Mouse (Mus musculus) midbrain, embryonic 14.5 days (tissue): ENCODE data around the gene Shisa9. TPM values are rescaled to one million over a fixed set of nuclear protein-coding genes. Genes with fewer than 3 reads are reported as not detected.
A peak's percentile ranks its signal among the peaks of the same experiment; 100 is the strongest.

Experiments used
- ATAC-seq: fragments of 200-750 bp; cut with Nextera tagmentation; 2 replicates; pipeline ENCODE4 v1.8.0; 2017; ENCODE audit warnings: moderate number of reproducible peaks, moderate library complexity; ENCODE audit not compliant: low FRiP score, low TSS enrichment
- DNase-seq: peaks from one replicate; pipeline ENCODE4 v3.0.0-alpha.2; 2015
- H3K27ac ChIP-seq: fragments of 300-500 bp; sonication (generic); replicated peaks from 2 replicates; pipeline ENCODE4 v1.5.1; 2014; ENCODE audit warnings: mild to moderate bottlenecking, low read depth, low read length, moderate library complexity
- H3K27me3 ChIP-seq: fragments of 300-500 bp; sonication (generic); 2 replicates; pipeline ENCODE4 v1.6.1; 2014; ENCODE audit warnings: low read length, control low read depth, mixed read lengths; ENCODE audit not compliant: control insufficient read depth, insufficient read depth
- H3K36me3 ChIP-seq: fragments of 300-500 bp; sonication (generic); 2 replicates; pipeline ENCODE4 v1.6.1; 2014; ENCODE audit warnings: low read length, control low read depth; ENCODE audit not compliant: control insufficient read depth, insufficient read depth
- H3K4me1 ChIP-seq: fragments of 300-500 bp; sonication (generic); 2 replicates; pipeline ENCODE4 v1.6.1; 2014; ENCODE audit warnings: mild to moderate bottlenecking, antibody characterized with exemption, low read length, control low read depth; ENCODE audit not compliant: control insufficient read depth, insufficient read depth
- H3K4me2 ChIP-seq: fragments of 300-500 bp; sonication (generic); 2 replicates; pipeline ENCODE4 v1.6.1; 2014; ENCODE audit warnings: mild to moderate bottlenecking, low read length, moderate library complexity
- H3K4me3 ChIP-seq: fragments of 300-500 bp; sonication (generic); replicated peaks from 2 replicates; pipeline ENCODE4 v1.5.1; 2014; ENCODE audit warnings: low read depth, low read length
- H3K9ac ChIP-seq: fragments of 300-500 bp; sonication (generic); replicated peaks from 2 replicates; pipeline ENCODE4 v1.6.1; 2014; ENCODE audit warnings: mild to moderate bottlenecking, low read length, moderate library complexity
- H3K9me3 ChIP-seq: fragments of 300-500 bp; sonication (generic); 2 replicates; pipeline ENCODE4 v1.6.1; 2016; ENCODE audit warnings: low read length, control low read depth, mixed read lengths; ENCODE audit not compliant: control insufficient read depth
- WGBS: fragments of 180-500 bp; shearing (Covaris S2); extraction: QIAGEN DNeasy Blood & Tissue Kit; methylation state at CpG from one replicate; pipeline ENCODE4 v1.1.7; 2014; 5-methylcytosine and 5-hydroxymethylcytosine counted together
- polyA plus RNA-seq: library from polyadenylated mRNA; unstranded; fragments of >200 nt; fragmentation: Nextera tagmentation; extraction: Ambion mirVana; gene quantifications from 2 replicates; pipeline ENCODE4 v1.2.1, GENCODE M21; 2014

Gene Shisa9
- polyA plus RNA-seq, 1 experiment from 2014 or later: 11.3 TPM

- DNase-seq (peak; percentile 69), ATAC-seq (peak; percentile 49; the same call in 1 of the 2 replicates)
- no peaks in the 10 kb centered on the region for H3K9me3 ChIP-seq
- no peaks in the 10 kb centered on the region for H3K27me3 ChIP-seq
- H3K4me3 ChIP-seq: no peak overlapping the region
- WGBS: 31% methylated on average over 7 of the region's 7 CpGs
- peaks cover 10% of the 10 kb centered on the region; the same call in 1 of the 2 replicates for H3K4me1 ChIP-seq
- no peak overlapping the region for H3K27ac ChIP-seq
- H3K4me2 ChIP-seq: no peak overlapping the region
- no peak overlapping the region for H3K9ac ChIP-seq
- H3K36me3 ChIP-seq: no peaks in the 10 kb centered on the region
Measured at GRCm38 (mm10) chr16:12115040-12115856, 131.3 kb downstream of the Shisa9 start.

- Histone ChIP-seq H3K4me3 (no peak overlapping the region), H3K4me2 (no peak overlapping the region), H3K4me1 (peaks cover 10% of the 10 kb centered on the region; the same call in 1 of the 2 replicates), H3K9me3 (no peaks in the 10 kb centered on the region), H3K27ac (no peak overlapping the region), H3K36me3 (no peaks in the 10 kb centered on the region), H3K27me3 (no peaks in the 10 kb centered on the region), H3K9ac (no peak overlapping the region)
- DNase-seq (no peak), ATAC-seq (no peak)
- WGBS: 95% methylated on average over 1 of the region's 1 CpGs
Measured at GRCm38 (mm10) chr16:12116926-12117325, 133.0 kb downstream of the Shisa9 start.

- Histone ChIP-seq H3K9ac (no peak overlapping the region), H3K27ac (no peak overlapping the region), H3K36me3 (no peaks in the 10 kb centered on the region), H3K9me3 (no peaks in the 10 kb centered on the region), H3K27me3 (no peaks in the 10 kb centered on the region), H3K4me1 (peaks cover 10% of the 10 kb centered on the region; the same call in 1 of the 2 replicates), H3K4me2 (no peak overlapping the region), H3K4me3 (no peak overlapping the region)
- WGBS: 85% methylated on average over 3 of the region's 3 CpGs
- ATAC-seq (no peak), DNase-seq (no peak)
Measured at GRCm38 (mm10) chr16:12119463-12119862, 135.6 kb downstream of the Shisa9 start.

- no peaks in the 10 kb centered on the region for H3K9me3 ChIP-seq
- DNase-seq (no peak), ATAC-seq (no peak)
Measured at GRCm38 (mm10) chr16:12129782-12130181, 145.9 kb downstream of the Shisa9 start.

GRCm38 (mm10) chr16:12146666-12147065, 162.8 kb downstream of the Shisa9 start:
- Histone ChIP-seq H3K4me3 (no peak overlapping the region), H3K9ac (no peak overlapping the region), H3K36me3 (no peaks in the 10 kb centered on the region), H3K4me2 (no peak overlapping the region), H3K27me3 (no peaks in the 10 kb centered on the region), H3K9me3 (no peaks in the 10 kb centered on the region), H3K4me1 (no peaks in the 10 kb centered on the region), H3K27ac (no peak overlapping the region)
- DNase-seq: peak; percentile 42
- no peak for ATAC-seq

More at GRCm38 (mm10) chr16:12129782-12130181, 145.9 kb downstream of the Shisa9 start:
- no peaks in the 10 kb centered on the region for H3K36me3 ChIP-seq
- H3K4me2 ChIP-seq: no peak overlapping the region
- no peaks in the 10 kb centered on the region for H3K27me3 ChIP-seq
- H3K4me3 ChIP-seq: no peak overlapping the region
- H3K4me1 ChIP-seq: no peaks in the 10 kb centered on the region
- H3K9ac ChIP-seq: no peak overlapping the region
- no peak overlapping the region for H3K27ac ChIP-seq
- 83% methylated on average over 3 of the region's 3 CpGs for WGBS

- 53% methylated on average over 4 of the region's 4 CpGs for WGBS
- no peaks in the 10 kb centered on the region for H3K36me3 ChIP-seq
- DNase-seq: peak; percentile 28
Measured at GRCm38 (mm10) chr16:12151986-12152385, 168.1 kb downstream of the Shisa9 start.

DNA sequence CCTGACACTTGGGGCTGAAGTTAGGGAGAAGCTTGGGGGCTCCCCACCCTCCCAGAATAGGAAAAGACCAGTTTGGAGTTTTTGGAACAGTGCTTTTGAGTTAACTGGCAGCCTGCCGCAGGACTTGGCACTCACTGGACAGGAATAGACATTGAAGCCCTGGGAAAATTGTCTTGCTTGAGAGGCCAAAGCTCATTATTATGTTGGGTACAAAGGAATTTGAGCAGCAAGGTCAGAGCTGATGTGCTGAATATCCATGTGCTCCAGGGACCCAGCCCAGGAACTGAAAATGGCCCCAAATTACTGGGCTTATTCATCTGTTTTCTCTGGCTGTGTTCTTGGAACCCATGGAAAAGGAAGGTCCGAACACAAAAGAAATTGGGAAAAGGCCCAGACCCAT, 170.6 kb downstream of the Shisa9 start:
- ATAC-seq (no peak), DNase-seq (peak; percentile 46)
- H3K27me3 ChIP-seq: no peaks in the 10 kb centered on the region
- no peak overlapping the region for H3K27ac ChIP-seq
- no peaks in the 10 kb centered on the region for H3K9me3 ChIP-seq
- H3K36me3 ChIP-seq: no peaks in the 10 kb centered on the region
- H3K4me2 ChIP-seq: no peak overlapping the region
- H3K4me1 ChIP-seq: no peaks in the 10 kb centered on the region
- no peak overlapping the region for H3K9ac ChIP-seq
- 65% methylated on average over 2 of the region's 2 CpGs for WGBS
- H3K4me3 ChIP-seq: no peak overlapping the region

More at GRCm38 (mm10) chr16:12151986-12152385, 168.1 kb downstream of the Shisa9 start:
- no peaks in the 10 kb centered on the region for H3K27me3 ChIP-seq
- no peak for ATAC-seq
- no peak overlapping the region for H3K27ac ChIP-seq
- H3K9me3 ChIP-seq: no peaks in the 10 kb centered on the region
- H3K4me3 ChIP-seq: no peak overlapping the region
- H3K9ac ChIP-seq: no peak overlapping the region
- H3K4me2 ChIP-seq: no peak overlapping the region
- H3K4me1 ChIP-seq: no peaks in the 10 kb centered on the region

- Histone ChIP-seq H3K27ac (no peak overlapping the region), H3K4me1 (no peaks in the 10 kb centered on the region), H3K4me2 (no peak overlapping the region), H3K9ac (no peak overlapping the region), H3K27me3 (no peaks in the 10 kb centered on the region), H3K36me3 (no peaks in the 10 kb centered on the region), H3K4me3 (no peak overlapping the region), H3K9me3 (no peaks in the 10 kb centered on the region)
- ATAC-seq (no peak), DNase-seq (no peak)
- WGBS: 88% methylated on average over 1 of the region's 1 CpGs
Measured at GRCm38 (mm10) chr16:12173482-12174041, 189.6 kb downstream of the Shisa9 start.

GRCm38 (mm10) chr16:12178031-12178430, 194.1 kb downstream of the Shisa9 start:
- no peak overlapping the region for H3K27ac ChIP-seq
- H3K4me3 ChIP-seq: no peak overlapping the region
- 81% methylated on average over 2 of the region's 2 CpGs for WGBS
- H3K27me3 ChIP-seq: no peaks in the 10 kb centered on the region
- no peaks in the 10 kb centered on the region for H3K4me1 ChIP-seq
- H3K4me2 ChIP-seq: no peak overlapping the region
- no peak for ATAC-seq
- no peak overlapping the region for H3K9ac ChIP-seq
- DNase-seq: no peak
- H3K36me3 ChIP-seq: no peaks in the 10 kb centered on the region
- H3K9me3 ChIP-seq: no peaks in the 10 kb centered on the region
